Mouse (Mus musculus): ENCODE results near the gene Slc12a8.

Gene Slc12a8

DNA sequence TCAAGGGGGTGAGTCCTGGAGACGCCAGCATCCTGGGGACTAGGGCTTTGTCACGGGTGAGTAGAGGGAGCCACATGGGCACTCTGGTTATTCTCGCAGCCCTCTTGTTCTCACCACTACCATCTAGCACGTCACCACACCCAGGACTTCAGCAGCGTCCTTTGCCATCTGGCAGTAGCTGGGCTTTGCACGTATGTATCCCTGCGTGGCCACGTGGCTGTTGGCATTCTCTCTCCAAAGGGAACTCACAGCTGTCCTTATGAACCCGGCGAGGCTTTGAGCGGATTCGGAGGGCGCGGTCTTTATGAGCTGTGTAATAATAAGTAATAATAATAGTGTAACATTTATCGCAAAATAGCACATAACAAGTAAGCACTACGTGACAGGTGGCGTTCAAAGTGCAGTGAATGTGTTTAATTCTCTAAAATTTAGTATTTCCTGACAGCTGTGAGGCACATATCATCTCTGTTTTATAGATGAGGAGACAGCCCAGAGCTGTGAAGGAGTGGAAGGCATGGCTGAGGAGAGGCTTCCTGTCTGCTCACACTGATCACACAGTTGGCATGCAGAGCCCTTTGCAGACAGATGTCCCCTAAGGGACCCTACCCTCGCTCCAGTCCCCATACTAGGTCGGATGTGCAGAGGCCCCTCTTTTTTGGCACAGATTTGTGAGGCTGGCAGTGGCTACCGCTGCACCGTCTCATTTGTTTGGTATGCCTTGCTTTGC lies 20.5 kb downstream of the Slc12a8 start:
- in situ Hi-C loops (cut with MboI; ENCODE audit: unreplicated experiment in 2 of 2), result no loop called here

DNA sequence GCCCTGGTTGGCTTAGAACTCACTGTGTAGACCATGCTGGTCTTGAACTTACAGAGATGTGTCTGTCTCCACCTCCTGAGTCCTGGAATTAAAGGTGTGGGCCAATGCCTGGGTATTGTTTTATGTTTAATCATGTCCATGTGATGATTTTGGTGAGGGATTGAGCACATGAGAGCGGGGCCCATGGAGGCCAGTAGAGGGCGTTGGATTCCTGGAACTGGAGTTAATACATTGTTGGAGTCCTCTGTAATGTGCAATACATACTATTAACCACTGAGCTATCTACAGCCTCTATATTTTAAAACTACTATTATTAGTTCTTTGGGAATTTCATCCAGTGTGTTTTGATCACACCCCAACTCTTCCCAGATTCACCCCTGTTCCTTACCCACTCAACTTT lies 27.2 kb downstream of the Slc12a8 start:
- in situ Hi-C loops (cut with MboI; ENCODE audit: unreplicated experiment in 2 of 2), result no loop called here

DNA sequence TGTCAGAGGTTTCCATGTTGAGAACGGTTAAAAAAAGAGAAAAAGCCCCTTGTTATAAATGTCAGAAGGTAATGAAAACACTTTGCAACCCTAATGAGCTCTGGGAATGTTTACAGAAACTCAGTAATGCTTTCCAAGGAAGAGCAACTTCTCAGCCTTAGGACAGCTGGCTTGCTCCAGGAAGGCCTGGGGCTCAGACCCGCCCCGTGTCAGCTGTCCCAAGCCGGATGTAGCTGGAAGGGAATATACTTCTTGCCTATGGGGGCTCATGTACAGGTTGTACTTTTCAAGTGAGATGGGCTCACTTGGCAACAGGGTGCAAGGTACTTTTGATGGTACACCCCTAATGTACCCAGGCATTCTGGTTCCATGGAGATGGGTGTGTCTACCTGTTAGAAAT lies 28.4 kb downstream of the Slc12a8 start:
- in situ Hi-C loops (cut with MboI; ENCODE audit: unreplicated experiment in 2 of 2), result no loop called here

DNA sequence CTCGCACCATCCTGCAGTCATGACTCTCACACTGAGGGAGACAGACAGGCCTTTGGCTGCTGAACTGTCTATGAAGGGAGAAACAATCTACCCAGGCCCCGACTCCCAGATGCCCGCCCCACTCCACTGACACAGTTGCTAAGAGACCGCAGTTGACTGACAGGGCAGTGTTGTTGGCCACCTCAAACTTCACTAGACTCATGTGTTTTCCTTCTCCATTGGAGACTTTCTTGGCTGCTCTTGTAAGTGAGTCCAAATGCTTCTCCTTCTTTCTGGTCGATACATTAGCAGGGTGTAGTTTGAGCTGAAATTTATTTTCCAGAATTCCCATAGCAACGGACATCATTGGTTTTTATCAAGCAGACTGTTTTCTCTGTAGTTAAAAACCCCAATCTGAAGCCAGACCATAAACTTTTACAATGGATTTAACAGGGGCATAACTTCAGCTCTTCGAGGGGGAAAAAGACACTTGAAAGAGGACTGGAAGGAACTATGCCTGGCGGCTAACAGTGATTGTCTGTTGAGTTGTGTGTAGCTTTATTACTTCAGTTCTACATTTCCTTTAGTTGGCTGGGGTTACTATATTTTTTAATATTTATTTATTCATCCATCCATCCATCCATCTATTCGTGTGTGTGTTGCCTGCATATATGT lies 36.7 kb downstream of the Slc12a8 start:
- in situ Hi-C loops (cut with MboI; ENCODE audit: unreplicated experiment in 2 of 2), result no loop called here

DNA sequence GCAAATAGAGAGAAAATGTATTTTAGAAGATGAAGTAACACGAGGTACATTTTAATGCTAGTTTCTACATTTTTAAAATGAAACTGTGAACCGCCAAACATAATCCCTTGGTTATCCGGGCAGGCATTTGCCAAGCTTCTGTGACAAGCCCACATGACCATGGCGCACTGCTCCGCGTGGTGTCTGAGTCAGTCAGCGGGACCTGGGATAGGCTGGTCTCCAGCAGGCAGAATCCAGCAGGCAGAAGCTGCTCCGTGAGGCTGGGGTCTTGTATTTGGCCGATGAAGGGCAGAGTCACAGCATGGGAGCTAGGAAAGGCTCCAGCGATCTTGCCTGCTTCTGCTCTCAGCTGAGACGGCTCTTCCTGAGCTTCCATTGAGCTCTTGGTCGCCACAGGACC lies 41.0 kb downstream of the Slc12a8 start:
- in situ Hi-C loops (cut with MboI; ENCODE audit: unreplicated experiment in 2 of 2), result no loop called here

DNA sequence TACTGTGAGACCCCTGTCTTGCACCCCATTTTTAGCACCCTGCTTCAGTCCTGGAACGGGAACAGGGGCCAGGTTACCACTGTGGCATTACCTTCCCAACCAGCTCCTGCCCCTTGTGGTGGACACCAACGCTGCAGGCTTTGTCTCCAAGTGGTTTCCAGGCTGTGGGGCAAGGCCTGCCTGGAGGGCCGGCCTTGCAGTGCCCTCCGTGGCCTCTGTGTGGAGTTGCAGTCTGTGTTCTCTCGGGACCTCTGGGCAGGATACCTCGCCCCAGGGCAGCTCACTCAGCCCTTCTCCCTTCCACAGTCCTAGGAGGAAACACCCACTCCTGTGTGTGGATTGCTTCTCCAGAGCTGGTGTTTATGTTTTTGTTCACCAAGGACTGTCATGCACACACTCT lies 43.2 kb downstream of the Slc12a8 start:
- in situ Hi-C loops (cut with MboI; ENCODE audit: unreplicated experiment in 2 of 2), result loop anchor here in 1 of 2 experiments (5.0 kb wide), 1 partner anchor 177 kb away; no protein-coding TSS in a partner anchor

DNA sequence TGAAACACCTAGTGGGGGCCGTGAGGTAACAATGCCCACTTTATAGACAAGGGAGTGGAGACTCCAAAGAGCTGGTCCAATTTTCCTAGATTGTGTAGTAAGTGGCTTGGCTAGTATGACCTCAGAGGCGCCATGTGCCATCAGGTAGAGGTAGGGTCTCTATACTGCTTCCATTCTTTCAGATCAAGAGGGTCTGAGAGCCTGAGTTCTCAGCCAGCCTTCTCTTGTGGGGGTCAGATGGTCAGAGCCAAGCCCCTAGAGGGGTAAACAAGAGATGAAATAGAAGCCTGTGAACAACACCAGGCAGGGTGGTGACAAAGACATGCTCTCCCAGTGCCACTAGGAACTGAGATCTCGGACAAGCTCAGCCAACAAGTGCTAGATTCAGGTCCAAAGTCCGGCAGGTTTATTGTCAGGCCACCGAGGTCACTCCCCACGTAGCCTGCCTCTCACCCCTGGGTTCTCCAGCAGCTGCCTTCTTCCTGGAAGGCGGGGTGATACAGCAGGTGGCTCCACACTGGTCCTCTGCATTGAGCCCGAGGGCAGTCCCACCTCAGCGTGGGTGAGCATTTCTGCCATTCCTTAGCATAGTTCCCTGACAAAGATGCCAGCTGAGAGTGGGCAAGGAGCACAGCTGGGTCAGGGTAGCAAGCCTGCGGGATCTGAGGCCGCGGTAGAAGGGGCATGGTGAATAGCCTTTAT lies 44.3 kb downstream of the Slc12a8 start:
- in situ Hi-C loops (cut with MboI; ENCODE audit: unreplicated experiment in 2 of 2), result loop anchor here in 1 of 2 experiments (5.0 kb wide), 1 partner anchor 176 kb away; no protein-coding TSS in a partner anchor

DNA sequence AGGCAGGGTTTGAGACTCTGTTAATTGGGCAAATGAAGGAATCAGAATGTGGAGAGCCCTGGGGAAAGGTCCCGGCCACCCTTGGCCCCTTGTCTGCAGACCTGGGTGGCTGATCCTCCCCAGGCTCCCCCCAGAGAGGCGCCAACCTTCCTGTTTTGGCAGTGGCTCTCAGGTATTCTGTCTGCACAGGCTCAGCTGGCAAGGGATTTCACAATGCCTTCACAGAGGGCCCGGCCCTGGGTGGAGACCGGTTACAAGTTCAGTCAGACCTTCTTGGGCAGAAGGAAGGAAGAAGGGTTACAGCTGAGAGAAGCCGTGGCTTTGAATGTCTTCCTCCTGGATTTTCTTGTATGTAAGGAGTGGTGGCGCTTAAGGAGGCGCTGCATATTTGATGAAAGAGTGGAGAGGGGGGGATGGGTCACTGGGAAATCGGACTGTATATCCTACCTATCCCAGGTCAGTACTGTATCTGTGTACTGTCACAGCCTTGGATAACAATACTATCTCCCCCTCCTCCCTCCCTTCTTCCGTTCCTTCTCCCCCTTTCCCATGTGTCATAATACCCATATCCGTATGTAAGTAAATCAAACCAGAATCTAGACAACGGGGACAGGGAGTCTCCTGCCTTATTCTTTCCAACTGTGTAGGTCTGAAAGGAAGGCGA lies 45.9 kb downstream of the Slc12a8 start:
- in situ Hi-C loops (cut with MboI; ENCODE audit: unreplicated experiment in 2 of 2), result loop anchor here in 1 of 2 experiments (5.0 kb wide), 1 partner anchor 174 kb away; no protein-coding TSS in a partner anchor

DNA sequence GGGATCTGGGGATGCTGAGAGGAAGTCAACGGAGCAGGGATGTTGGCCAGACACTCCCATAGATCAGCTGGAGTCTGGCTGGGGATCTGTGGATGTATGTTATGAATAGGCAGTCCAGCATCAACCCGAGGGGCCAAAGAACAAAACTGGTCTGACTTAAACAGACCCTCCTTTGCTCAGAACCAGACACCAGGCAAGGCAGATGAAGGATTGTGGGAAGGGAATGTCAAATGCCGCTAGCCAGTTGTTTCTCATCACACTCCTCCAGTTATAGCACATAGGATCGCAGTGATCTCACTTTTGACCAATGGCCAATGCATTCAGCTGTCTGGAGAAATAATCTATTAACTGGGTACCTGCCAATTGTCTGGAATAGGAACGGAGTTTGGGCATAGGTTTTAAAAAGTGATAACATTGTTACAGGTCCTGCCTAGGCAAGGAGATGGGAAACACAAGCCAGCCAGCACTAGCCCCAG lies 46.4 kb downstream of the Slc12a8 start:
- in situ Hi-C loops (cut with MboI; ENCODE audit: unreplicated experiment in 2 of 2), result loop anchor here in 1 of 2 experiments (5.0 kb wide), 1 partner anchor 174 kb away; no protein-coding TSS in a partner anchor

DNA sequence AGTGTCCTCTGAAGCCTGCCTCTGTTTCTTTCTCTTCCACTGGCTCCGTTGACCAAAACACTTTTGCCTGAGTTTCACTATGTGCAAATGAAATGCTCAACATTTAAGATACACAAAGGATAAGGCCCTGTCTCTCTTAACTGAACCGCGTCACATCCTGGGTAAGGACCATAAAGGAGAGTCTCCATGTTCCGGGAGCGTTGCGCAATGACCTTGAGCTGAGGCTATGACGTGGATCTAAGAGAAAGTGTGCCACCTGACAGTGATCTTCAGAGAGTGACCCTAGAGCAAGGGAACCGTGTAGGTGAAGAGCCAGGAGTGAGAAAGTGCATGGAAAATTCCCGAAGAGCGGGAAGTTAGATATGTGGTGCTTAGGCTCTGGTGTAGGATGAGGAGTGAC lies 49.3 kb downstream of the Slc12a8 start:
- in situ Hi-C loops (cut with MboI; ENCODE audit: unreplicated experiment in 2 of 2), result no loop called here

DNA sequence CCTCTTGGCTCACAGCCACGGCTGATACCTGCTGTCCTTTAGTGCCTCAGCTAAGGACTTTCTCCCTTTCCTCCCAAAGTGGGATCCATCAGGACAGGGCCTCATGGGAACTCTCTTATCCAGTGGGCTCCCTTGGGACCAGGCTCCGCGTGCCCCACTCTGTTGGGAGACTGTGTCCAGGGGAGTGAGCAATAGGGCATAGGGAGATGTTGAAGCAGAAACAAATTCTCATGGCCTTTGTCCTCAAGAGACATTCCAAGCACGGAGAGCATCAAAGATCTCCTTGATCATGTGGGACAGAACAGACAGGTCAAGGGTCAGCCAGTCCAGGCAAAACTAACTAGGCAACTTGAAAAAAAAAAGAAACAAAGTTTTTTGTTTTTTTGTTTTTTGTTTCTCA lies 50.6 kb downstream of the Slc12a8 start:
- in situ Hi-C loops (cut with MboI; ENCODE audit: unreplicated experiment in 2 of 2), result no loop called here

DNA sequence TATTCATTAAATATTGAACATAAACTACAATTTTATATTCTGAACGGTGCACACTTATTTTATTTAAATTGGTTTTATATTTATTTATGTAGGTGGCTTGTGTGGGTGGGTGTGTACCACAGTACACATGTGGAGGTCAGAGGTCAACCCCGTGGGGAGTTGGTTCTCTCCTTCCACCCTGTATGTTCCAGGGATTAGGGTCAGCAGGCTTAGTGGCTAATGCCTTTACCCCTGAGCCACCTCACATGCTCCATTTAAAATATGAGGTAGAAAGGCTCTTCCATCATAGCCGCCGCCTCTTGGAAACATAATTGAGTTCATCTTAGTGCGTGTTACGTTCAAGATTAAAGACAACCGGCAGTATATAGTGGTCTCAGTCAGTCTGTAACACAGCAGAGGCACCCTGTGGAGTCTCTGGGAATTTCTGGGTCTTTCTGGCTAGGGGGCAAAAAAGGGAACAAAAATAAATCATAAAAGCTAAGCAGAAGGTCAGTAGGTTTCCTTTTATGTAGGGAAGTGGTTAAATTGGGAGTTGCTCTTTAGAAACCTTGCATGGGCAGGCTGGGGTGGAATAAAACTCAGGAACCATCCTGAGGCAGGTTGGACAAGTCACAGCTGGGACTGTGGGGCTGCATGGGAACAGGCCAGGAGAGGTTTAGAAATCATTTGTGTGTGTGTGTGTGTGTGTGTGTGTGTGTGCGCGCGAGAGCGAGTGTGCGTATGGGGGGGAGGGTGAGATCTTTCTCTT lies 51.3 kb downstream of the Slc12a8 start:
- in situ Hi-C loops (cut with MboI; ENCODE audit: unreplicated experiment in 2 of 2), result no loop called here

DNA sequence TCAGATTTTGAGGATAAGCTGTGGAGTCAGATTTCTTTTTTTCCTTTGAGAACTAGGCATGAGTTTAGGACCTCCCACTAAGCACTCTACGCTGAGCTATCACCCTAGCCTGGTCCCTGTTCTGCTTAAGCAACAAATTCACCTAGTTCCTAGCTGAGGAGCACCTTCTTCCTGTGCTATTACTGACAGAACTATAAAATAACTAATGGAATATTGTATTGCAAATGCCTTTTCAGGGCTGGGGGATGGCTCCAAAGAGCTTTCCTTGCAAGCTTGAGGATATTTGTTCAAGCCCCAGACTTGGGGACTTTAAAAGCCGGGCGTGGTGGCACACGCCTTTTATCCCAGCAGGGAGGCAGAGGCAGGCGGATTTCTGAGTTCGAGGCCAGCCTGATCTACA lies 55.5 kb downstream of the Slc12a8 start:
- in situ Hi-C loops (cut with MboI; ENCODE audit: unreplicated experiment in 2 of 2), result no loop called here

DNA sequence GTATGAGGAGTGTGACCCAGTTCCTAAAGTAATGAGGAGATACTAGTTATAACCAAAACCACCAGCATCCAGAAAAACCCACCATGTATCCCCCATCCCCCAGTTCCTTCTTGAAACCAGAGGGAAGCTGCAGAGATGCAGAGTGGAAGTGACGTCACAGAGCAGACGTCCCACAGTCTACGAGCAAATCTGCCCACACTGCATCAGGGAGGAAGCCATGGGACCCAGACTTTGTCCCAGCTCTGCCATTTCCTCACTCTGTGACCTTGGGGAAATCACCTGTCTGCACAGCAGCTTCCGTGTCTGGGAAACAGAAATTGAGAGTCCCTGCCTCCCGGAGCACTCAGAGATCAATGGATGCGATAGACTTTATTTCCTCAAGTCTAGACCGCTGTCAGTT lies 56.6 kb downstream of the Slc12a8 start:
- in situ Hi-C loops (cut with MboI; ENCODE audit: unreplicated experiment in 2 of 2), result no loop called here

DNA sequence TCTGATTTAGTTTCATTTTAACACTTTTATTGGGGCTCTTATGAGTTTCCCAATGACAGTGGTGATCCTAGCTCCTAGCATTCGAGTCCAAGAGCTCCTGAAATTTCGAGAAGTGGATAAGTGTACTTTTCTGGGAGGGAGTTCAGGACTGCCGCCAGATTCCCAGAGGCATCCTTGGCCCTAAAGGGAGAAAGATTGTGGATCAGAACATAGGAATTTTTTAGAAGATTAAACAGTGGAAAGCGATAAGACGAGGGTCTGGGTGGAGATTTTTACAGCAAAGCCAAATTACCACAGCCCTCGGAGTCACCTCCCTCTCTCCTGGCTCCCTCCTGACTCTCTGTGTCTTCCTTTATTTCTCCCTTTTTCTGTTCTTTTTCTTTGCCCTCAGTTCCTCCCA lies 58.6 kb downstream of the Slc12a8 start:
- in situ Hi-C loops (cut with MboI; ENCODE audit: unreplicated experiment in 2 of 2), result no loop called here

DNA sequence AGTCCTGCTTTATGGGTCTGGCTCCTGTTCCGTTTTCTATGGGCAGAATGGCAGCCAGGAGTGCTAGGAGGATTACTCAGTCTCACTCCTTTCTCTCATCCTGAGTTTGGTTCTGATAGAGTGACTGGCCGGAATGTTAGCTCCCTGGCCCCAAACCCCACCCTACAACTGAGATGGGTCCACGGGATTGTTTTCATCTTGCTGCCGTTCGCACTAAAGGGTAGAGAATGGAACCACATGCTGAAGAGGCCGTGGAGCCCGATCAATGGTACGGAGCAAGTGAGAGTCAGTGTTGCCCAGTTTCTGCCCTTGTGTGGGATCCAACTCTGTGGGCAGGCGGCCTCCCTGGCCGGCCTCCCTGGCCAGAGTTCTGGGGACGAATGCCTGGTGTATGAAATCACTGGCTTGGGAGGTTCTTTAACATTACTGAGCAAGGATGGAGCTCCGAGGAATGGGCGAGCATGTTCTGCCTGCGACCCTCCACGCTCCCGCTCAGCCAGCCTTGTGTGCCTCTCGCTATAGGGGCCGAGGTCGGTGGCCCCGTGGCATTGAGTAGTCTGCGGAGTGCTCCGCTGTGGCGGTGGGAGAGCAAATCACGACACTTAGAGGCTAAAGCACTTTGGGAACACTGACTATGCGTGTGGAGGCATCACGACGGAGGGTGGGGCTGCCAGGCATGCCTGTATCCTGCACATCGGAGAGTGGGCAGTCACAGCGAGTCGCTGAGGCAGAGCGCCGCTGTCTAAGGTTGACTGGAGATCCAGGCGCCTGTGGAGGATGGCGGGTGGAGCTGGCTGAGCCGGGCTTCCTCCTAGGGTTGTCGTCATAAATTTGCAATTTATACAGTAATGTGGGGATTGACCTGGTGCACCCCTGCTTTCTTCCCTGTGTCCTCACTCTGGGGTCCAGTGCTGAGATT lies 59.4 kb downstream of the Slc12a8 start:
- in situ Hi-C loops (cut with MboI; ENCODE audit: unreplicated experiment in 2 of 2), result no loop called here

DNA sequence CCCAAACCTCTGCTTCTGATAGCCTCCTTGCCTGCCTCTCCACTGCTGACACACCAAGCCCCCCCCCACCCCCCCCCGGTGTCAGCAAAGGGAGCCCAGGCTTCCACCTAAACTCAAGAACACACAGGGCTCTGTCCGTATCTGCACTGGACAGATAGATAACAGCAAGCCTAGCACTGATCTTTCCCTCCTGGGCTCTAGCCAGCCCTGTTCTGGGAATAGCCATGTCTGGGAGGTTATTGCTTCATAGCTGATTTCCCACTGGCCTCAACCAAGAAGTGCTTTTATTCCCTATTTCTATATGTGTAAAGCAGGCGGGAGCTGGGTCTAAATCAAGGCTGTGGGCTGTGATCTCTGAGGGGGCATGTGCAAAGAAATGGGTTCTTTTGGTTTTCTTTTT lies 61.3 kb downstream of the Slc12a8 start:
- in situ Hi-C loops (cut with MboI; ENCODE audit: unreplicated experiment in 2 of 2), result no loop called here

DNA sequence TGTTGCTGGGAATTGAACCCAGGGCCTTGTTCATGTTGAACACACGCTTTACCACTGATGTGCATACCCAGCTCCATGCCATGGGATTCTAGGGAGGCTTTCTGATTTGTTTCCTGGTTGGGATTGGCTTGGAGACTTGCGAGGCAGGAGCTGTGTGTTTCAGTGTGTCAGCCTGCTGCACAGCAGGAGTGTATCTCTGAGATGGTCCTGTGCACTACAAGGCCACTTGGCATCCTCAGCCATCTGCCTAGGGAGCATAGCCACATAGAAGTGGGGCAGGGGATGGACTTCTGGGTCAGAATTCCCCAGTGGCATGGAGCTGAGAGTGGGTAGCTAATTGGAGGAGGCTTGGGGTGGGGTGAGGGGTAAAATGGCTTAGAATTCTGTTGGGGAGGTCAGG lies 63.2 kb downstream of the Slc12a8 start:
- in situ Hi-C loops (cut with MboI; ENCODE audit: unreplicated experiment in 2 of 2), result no loop called here

DNA sequence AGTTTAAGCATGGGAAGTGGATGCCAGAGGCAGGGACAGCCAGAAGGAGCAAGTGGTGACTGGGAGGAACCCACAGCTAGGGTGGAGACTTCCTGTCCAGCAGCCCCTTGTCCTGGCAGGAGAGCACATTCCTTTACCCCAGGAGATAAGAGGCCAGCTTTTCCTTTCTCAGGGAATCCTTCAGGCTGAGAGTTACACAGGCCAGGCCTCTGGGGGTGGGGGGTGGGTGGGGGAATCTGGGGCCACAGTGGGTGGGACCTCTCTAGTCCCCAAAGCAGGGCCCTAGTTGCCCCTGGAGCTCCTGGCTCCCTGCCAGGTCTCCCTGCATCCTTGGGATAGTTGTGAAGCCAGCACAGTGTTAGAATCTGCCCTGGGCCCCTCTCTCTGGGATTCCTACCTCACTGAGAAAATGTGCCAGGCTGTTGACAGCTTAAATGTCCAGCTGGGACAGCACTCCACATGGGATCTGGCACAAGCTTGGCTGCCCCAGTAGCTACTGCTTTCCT lies 63.7 kb downstream of the Slc12a8 start:
- in situ Hi-C loops (cut with MboI; ENCODE audit: unreplicated experiment in 2 of 2), result no loop called here
